Mouse (Mus musculus): ENCODE measurements around the gene Irx2.

Irx2 gene

DNA sequence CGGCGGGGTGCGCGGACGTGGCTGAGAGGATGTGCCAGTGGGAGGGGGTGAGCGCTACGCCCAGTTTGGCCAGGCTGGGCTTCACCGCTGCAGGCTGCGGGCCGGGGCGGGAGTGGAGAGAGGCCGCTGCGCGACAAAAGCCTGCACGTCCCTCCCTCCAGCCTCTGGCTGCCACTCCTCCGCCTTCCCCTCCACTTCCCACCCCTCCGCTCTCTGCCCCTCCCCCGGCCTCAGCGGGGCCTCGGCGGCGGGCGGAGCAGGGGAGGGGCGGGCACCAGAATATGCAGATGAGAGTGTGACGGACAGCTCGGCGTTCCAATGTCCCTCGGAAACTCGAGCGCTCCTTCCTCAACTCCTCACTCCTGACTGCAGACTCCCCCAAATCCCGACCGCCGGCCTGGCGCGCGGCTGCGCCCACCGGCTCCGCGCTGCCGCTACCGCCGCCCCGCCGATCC is at the start of gene Irx2:
Gene Irx2, plus strand, starts transcription at position 359 of the 455 bp plus-strand sequence.
- peak; percentile 39 to 59 for DNase-seq

DNA sequence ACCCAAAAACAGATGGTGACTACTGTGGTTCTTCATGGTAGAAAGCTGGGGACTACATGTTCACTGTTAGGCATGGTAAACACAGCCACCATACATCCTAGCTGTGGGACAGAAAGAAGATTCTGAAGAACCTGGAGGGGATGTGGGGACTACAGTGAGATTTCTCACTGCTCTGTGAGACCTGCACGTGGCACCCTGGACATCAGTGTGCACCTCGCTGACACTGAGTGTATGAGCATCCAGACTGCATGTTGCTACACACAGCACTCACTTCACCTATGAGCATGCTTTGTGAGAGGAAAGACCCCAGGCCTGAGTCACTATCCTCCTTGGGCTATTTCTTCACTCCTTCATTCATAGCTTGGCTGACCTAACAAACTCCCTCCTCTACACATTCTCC is 47.3 kb upstream of the Irx2 start:
- no peak for DNase-seq

DNA sequence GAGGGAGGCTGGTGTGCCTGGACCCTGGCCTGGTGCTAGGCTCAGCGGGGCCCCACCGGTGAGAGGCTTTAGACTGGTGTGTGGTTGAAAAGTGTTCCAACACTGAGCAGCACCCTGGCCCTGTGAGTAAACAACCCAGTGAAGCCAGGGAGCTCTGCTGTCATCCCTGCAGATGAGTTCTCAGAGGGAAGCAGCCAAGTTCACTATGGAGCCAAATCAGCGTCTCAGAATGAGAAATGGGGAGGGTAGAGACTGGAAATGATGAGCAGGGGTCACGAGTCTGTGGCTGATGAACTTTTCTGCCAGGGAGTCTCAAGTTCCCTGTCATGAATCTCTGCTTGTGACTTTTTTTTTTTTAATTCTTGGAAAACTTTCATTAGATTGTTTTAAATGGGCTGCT is 36.1 kb upstream of the Irx2 start:
- no peak for DNase-seq

DNA sequence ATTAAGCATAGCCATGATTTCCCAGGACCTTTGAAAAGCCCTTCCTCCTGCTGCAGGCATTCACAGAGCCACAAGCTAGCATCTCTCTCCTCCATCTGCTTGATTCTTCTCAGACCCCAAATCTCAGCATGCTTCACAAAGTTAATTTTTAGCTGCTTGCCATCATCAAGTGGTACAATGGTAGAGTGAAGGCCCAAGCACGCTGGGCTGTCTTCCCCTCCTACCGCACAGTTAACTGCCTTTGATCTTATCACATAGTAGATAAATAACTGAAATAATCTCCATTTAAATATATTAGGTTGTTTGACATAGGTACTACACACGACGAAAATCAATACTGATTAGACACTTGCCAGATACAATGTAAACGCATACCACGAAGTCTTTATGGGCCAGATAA is 35.3 kb upstream of the Irx2 start:
- no peak for DNase-seq

DNA sequence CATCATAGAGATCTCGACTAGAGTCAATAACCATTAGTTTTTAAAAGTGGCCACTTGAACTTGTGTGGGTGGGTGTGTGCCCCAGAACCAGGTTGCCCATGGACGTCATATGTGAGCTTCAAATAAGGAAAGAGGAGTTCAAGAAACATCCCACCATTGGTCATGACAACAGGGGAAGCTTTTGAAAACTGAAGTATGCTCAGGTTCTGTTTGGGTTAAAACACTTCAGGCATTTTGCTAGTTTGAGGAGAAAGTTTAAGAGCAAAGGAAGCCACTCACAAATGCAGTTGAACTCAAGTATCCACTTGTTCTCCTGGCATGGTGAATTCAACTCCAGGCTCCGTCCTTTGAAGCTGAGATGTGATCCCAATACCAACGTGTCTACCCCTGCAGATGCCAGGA is 34.9 kb upstream of the Irx2 start:
- no peak for DNase-seq

DNA sequence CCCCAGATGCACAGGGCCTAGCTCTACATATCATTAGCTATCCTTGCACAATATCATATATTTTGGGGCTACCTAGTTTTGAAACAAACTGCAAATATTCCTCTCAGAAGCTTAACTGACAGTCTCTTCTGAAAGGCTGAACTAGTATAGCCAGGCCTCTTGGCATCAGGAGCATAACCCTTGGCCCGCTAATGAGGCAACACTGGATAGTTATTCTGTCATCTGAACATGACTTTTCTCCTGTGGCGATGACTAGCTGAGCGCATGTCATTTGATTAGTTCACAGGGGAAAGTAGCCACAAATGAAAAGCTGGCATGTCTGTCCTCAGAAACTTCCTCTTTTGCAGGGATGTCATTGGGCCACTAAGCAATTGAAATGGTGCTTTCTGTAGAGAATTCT is 29.4 kb upstream of the Irx2 start:
- no peak for DNase-seq

DNA sequence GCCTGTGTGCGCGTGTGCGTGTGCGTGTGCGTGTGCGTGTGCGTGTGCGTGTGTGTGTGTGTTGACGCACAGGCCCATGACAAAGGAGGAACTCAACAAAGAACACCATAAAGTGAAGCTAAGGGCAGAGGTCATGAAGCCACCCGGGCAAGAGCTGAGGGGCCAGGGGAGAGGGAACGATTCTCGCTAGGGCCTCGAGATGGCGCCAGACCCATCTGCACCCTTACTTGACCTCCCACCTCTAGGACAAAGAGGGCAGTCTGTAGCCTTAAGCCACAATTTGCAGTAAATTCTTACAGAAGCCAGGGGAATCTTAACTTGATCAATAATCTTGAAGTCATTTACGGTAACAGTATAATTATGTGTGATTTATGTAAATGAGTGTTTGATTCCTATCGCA is 19.9 kb upstream of the Irx2 start:
- no peak for DNase-seq

DNA sequence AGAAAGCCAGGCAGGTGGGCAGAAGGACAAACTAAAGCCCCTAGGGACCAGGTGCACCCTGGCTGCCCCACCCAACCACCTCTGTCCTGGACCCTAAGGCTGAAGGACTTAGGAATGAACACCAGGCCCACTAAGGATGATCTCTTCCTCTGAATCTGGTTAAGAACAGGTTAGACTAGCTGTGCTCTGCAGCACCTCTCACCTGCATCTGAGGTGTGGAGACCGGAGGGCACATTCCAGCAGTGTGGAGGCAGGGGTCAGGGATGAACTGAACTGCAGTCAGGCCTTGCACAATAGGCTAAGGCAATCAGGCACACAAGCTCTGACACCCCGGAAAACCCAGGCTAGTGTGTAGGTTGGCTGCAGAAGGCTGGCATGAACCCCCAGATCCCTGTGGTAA is 18.3 kb upstream of the Irx2 start:
- no peak for DNase-seq

DNA sequence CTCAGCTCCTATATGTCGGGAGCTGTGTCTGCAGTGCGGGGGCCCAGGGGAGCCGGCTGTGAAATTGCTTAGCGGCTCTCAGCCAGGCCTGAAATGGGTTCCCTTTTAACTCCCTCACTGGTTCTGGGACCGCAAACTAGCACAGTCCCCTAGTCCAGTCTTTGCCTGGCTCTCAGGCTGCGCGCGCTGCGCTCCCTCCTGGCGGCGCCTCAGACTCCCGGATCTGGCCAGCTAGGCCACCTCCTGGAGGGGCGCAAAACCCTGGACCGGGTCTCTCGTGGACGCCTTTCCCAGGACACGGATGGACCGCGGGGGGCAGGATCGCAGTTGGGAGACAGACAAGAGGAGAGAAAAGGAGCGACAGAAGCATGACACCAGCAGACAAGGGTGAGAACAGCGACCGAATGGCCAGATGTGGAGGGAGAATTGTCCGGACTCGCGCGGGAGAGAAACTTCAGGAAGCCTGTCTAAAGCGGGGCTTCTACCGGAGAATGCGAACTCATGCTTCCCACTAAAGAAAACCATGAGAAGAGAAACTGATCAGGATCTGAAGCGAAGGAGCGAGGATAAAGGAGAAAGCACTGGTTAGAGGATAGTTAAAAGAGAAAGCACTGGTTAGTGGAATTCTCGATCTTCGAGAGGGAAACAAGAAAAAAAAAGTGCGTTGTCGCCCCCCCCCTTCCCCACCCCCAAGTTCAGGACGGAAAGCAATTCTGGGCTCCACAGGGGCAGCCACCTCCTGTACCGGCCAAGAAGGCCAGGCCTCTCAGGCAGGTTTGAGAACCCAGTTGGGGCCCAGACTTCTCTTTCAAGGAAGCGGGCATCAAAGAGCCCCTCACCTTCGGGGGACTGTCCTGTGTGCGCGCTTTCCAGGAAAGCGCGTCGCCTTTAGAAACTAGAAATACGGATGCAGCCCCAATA is 4.4 kb upstream of the Irx2 start:
- peak; percentile 22 to 39 for DNase-seq

DNA sequence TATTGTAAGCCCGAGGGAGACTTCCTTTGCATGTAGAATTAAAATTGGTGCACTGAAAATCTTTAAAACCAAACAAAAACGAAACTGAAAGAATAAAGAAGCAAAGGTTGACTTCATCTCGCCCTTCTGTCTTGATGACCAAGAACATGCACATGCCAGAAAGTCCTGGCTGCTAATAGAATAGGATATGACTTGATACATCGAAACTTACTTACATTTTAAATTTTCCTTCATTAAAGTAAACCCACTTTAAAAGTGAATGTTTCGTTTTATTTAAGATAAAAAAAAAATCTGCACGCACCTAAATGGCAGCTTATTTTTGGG is 3.8 kb upstream of the Irx2 start:
- no peak for DNase-seq

DNA sequence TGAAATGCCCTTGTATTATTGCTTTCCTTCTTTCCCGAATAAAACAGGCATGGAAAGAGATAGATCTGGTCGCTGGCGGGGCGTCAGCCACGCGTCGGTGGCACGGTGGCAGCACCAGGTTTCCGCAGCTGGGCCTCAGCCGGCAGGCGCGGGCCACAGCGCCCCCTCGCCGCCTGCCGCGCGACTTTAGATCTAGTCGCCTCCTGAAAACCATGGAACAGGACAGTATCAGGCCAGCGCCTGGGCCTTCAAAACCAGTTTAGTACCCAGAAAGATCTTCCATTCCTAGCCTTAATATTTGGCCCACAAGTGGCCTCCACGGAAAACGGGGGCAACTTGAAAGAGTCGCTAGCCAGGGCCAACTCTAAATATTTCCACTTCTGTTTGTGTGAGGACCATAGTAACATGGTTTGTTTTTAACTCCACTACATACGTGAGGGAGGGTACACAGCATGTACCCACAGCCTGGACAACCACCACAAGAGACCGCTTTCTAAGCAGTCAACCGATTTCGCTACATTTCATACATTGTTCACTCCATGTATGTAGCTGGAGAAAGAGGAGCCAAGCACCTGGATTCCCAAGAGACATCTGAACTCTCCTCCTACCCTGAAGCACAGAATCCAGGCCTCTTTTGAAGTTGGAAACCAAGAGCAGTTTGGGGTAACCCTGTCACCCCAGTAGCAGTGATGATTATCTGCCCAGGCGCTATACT is 3.2 kb upstream of the Irx2 start:
- peak; percentile 29 to 39 for DNase-seq

DNA sequence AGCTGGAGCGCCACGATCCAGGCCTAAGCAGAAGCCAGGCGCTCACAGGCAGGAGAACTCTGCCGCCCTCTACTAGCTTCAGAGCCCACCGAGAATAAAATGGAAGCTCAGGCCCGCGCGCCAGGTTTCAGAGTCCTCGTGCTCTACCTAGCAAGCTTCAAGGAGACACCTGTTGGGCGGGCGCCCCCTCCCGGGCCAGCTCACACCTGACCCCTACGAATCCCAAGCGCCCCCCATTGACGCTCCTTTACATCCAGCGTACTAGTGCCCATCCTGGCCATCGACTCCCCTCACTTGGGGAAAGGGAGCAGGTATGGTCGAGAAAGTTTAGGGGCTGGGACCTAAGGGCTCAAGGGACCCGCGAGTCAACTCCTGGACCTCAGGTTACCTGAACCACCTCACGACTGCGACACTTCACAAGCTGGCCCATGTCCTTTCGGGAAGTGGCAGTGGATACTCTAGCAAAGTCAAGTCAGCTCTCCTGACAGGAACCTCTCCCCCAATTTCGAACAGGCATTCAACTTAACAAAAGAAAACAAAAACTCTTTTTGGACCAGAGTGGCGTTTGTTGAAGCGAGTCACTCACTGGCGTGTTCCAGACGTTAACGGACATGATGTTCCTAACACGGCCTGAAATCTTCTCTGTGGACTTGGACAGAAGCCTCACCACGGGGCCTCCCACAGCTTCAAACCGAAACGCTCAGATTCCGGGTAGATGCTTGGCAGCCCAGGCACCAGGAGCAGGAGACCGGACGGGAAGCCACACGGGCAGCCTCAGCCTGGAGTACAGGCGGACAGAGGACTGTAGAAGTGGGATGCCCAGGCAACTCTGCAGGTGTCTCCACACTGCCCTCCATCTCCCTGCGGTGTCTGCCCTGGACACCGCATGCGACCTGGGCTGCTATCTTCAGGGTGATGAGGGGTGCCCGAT is 964 bp upstream of the Irx2 start:
- peak in 1 of 2 experiments; percentile 26 for DNase-seq

DNA sequence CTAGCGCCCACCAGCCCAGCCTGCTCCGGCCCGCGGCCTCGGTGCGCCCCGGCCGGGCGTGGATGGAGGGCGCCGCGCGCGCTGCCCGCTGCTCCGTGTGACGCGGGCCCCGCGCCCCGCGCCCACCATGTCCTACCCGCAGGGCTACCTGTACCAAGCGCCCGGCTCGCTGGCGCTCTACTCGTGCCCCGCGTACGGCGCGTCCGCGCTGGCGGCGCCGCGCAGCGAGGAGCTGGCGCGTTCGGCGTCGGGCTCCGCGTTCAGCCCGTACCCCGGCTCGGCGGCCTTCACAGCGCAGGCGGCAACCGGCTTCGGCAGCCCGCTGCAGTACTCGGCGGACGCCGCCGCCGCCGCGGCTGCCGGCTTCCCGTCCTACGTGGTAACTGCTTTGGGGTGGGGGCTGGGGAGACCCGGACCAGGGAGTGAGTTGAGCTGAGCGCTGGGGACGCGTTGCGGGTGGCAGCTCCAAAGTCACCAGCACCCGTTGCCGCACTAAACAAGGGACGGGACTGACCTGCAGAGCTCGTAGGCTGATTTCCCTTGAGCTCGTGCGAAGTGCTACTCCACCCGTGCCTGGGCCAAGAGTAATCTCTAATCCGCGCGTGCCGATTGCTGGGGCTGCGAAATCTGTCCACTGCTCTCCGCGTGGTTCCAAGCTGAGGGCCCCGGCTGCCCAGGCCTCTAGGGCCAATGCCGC is 463 bp downstream of the Irx2 start:
- DNase-seq: peak; percentile 21 to 28

DNA sequence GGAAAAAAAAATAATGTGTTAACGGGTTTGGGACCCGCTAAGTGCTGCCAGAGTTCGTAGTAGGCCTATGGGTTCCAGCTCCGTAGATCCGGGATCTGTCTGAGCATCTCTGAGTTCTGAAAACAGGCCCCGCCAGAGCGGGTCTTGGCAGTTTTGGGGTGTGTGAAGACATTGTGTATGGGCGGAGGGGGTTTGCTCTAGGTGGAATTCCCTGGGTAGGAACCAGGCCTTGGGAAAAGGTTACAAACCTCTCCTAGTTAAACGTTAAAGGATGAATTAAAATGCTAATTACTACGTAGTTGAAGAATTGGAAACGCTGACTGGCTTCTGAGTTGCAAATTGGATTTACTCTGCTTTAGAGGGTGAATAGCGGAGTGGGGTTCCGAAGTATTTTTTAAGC is 1.2 kb downstream of the Irx2 start:
- DNase-seq: peak in 1 of 2 experiments; percentile 16

DNA sequence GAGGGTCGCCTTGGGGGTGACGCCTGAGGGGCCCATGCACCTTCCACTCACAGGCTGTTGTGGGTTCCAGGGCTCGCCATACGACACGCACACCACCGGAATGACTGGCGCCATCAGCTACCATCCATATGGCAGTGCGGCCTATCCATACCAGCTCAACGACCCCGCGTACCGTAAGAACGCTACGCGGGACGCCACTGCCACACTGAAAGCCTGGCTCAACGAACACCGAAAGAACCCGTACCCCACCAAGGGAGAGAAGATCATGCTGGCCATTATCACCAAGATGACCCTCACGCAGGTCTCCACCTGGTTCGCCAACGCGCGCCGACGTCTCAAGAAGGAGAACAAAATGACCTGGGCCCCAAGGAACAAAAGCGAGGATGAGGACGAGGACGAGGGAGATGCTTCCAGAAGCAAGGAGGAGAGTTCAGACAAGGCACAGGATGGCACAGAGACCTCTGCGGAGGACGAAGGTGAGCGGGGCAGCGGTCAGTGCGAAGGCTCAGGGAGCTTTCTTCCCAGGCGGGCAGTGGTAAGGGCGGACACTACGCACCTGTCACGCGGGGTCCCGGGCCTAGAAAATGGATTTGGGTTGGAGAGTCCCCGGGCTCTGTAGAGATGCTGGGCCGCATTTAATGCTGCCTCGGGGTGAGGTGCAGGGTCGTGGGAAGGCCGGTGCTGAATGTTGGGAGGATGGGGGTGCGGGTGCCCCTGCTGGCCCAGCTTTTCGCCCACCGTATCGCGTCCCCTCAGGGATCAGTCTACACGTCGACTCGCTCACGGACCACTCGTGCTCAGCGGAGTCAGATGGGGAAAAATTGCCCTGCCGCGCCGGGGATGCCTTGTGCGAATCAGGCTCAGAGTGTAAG is 2.1 kb downstream of the Irx2 start:
- peak; percentile 12 to 17 for DNase-seq

DNA sequence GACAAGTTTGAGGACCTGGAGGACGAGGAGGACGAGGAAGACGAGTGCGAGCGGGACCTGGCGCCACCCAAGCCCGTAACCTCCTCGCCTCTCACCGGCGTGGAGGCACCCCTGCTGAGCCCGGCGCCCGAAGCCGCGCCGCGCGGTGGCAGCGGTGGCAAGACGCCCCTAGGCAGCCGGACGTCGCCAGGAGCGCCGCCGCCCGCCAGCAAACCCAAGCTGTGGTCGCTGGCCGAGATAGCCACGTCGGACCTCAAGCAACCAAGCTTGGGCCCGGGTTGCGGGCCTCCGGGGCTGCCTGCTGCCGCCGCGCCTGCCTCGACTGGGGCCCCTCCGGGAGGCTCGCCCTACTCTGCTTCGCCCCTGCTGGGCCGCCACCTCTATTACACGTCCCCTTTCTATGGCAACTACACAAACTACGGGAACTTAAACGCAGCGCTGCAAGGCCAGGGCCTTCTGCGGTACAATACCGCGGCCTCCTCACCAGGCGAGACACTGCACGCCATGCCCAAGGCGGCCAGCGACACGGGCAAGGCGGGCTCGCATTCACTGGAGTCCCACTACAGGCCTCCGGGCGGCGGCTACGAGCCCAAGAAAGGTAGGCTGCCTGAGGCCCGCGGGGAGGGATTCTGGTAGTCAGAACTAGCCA is 2.9 kb downstream of the Irx2 start:
- peak; percentile 32 to 41 for DNase-seq

DNA sequence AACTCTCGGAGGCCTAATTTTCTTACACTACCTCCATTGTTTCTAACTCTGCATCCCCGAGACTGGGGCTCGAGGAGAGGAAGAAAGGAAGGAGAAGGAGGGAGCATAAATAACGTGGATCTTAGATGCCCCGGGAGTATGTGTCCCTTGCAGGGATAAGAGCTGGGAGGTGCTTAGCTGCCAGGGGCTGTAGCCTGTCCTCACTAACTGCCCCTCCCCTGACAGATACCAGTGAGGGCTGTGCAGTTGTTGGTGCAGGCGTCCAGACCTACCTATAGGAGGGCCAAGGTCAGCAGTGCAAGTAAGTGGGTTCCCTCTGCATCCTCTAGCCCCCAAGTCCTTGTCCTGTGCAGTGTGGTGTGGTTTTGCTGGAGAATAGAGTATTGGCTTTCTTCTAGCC is 3.7 kb downstream of the Irx2 start:
- no peak for DNase-seq

DNA sequence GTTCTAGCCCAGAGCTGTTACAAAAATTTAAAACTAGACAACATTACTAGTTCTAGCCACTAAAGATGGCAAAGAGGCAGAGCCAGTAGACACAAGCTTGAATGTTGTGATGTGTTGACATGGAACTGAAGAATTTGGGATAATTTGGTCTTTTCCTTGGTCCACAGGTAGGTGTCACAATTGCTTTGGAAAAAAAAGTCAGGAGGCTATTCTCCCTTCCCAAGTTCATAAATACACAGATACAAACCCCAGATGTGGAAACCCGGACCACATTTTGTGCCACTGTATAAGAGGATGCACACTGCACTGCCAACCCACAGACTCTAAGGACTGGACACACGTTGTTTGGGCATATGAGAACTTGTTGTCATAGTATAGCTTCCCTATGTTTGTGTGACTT is 4.5 kb downstream of the Irx2 start:
- no peak for DNase-seq

DNA sequence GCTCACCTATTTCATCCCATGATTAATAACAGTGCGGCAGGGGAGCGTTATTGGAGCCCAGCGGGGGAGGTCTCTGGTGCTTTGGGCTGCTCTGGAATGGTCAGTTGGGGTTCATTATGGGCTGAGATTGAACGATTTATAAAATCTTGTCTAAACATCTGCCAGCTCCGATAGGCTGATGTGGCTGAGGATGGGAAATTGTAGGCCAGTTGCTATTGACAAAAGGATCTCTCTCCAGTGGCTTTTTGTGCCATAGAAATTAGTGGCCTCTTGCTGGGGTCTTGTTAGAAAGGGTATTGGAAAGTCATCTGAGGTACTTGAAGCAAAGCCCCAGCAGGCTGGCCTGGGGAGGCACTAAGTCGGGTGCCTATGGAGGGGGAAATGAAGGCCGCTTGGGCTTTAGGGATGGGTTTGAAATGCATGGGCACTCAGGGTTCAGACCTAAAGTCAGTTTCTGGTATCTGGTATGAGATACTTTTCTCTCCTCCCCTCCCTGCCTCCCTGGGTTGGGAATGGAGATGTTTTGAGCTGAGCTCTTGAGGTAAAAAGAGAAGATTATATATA is 6.2 kb downstream of the Irx2 start:
- DNase-seq: no peak

DNA sequence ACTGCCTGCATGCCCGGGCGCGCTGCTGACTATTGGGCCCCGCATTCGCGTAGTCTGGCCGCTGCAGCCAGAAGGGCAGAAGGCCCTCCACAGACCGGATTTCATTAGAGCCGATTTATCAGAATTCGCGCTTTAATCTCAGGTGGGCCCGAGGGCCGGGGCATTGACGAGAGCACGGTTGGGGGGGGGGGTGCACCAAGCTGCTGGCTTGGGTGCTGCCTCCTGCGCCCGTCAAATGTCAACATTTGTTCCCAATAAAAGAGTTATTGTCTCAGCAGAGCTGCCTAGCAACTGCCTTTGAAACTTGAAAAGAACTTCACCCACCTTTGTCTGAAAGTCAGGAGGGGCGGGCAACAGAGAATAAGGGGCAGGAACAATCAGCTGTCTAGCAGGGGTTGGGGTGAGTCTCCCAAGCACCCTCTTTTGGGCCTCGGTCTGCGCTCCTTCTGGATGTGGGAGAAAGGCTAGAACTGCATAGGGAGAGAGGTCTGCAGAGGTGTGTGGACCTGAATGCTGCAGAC is 7.8 kb downstream of the Irx2 start:
- peak in 1 of 2 experiments; percentile 4 for DNase-seq

All from cerebellum, postnatal 25 days (tissue).